Mouse (Mus musculus): ENCODE measurements around the gene Dmrt1.

The Dmrt1 gene

DNA sequence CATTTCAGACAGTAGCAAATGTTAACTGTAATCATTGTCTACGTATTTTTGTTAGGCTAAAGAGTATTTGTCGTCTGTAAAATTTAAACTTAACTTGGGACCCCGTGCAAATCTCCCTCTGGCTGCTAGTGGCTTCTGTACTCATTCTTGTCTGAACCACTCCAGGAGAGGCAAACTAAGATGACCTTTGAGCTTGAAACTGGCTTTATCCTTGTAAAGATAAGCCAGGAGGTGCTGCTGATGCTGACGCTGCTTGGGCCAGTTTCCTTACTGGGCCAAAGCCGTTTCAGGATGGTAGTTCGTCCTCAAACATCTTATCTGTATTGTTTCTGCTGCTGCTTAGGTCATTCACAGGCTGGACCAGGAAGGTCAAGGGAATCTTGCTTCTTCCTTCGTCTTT, 64.4 kb downstream of the Dmrt1 start:
- DNase-seq (ENCODE audit: low read depth, low spot score) = no peak

DNA sequence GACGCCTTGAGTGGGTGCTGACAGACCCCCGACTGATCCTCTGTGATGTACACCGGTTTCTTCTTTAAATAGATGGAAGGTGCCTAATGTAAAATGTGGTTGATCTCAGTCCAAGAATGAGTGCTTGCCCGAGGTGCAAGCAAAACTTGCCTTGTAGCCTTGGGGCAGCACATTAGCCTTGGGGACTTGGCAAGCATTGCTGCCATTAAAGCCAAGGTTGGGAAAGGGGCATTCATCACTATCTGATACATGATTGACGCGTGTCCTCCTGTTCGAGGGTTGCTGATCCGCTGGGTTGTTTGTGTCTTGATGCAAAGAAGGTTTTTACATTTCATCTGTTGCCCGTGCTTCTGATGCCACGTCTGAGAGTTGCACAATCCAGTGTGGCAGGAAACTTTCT, 69.0 kb downstream of the Dmrt1 start:
- no peak for DNase-seq (ENCODE audit: low read depth, low spot score)

- peak; percentile 65 for DNase-seq (ENCODE audit: low read depth, low spot score)
Observed at GRCm38 (mm10) chr19:25574981-25575814, 69.8 kb downstream of the Dmrt1 start.

GRCm38 (mm10) chr19:25578358-25578757, 72.9 kb downstream of the Dmrt1 start:
- DNase-seq (ENCODE audit: low read depth, low spot score) = no peak

DNA sequence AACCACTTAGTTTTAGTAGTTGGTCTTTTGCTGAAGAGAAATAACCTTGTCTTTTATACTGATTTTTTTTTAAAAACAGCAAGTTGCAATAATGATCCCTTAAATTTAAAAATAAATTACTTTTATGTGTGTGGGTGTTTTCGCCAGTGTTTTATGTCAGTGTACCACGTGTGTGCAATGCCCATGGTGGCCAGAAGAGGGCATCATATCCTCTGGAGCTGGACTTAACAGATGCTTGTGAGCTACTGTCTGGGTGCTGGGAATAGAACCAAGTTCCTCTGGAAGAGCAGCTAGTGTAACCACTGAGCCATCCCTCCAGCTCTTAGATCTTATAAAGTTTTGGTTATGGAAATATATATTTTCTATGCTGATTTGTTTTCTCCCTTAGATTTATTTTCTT, 74.0 kb downstream of the Dmrt1 start:
- no peak for DNase-seq (ENCODE audit: low read depth, low spot score)

DNA sequence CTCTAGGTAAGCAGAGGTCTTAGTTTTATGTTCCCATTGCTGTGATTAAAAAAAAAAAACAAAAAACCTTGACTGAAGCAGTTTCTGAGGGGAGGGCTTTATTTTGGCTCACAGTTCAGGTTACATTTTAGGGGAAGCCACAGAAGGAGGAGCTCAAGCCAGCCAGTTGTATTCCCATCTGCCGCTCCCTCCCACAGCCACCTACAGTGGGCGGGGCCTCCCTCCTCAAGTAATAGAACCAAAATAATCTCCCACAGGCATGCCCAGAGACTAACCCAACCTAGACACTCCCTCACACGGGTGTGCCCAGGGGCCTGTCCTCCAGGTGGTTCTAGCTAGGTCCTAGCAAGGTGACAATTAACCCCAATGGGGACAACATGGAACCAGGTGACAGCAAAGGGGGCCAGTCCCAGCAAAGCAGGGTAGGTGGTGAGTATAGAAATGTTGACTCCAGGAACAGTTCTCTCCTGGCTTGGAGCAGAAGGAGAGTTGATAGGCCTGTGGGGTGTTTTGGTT, 92.4 kb downstream of the Dmrt1 start:
- no peak for DNase-seq (ENCODE audit: low read depth, low spot score)

DNA sequence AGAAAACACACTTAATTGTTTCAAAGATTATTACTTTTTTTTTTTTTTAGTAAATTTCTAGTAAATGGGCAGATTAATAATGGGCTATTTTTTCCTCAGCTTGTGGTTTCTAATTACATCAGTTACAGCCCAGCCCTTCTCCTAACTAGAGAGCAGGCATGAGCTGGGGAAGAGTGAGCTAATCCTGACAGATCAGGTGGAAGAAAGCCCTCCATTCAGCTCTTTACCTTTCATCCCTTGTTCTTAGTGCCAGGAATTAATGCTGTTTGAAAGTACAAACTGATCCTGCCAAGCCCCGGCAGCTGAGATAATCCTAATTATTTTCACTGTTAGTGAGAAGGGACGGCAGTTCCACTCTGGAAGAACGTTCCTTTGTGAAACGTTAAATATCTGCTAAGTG, 93.2 kb downstream of the Dmrt1 start:
- no peak for DNase-seq (ENCODE audit: low read depth, low spot score)

DNA sequence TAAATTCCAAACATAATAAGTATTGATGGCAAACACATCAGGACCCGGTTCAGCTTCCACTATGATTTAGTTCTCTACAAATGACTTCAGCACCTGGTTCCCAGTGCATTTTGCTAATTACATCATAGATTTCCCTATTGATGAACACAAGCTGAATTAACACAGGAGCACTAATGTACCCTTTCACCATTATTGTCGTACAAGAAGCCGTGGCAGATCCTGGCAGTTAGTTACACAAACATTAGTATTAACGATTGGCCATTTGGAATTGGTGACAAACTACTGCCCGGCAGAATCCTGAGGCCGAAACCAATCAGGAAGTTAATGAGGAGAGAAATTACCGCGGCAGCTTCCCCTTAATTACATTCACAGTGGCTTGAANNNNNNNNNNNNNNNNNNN, 96.5 kb downstream of the Dmrt1 start:
- no peak for DNase-seq (ENCODE audit: low read depth, low spot score)

DNA sequence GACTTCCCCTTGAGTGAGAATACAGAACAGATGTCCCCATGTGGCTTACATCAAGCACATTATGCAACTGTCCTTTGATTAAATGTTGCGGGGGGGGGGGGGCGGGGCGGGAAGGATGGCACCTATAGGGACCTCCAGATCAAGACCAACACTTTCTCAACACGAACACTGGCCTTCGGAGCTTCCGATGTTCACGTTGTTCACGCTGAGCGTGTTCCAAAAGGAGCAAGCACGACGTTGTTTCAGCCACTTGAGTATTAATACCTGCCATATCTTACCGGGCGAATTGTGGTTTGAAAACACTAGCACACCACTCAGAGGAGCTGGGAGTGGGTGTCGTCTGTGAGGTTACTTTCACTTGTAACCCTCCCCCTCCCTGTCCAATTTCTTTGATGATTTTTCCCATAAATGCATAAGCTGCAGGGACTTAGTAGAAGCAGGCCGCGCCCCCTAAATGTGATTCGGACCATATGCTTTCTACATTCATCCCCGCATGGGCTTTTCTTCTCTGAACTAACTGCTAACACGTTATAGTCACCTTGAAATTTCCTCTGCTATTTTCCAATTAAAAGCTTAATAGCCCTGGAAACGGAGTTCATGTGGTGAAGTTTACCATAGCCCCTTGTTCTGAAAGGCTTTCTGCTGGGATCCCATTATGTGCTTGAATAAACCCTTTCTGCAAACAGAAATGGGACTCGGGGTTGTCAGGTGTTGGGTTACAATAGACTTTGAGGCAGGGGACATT, 102.2 kb downstream of the Dmrt1 start:
- no peak for DNase-seq (ENCODE audit: low read depth, low spot score)

DNA sequence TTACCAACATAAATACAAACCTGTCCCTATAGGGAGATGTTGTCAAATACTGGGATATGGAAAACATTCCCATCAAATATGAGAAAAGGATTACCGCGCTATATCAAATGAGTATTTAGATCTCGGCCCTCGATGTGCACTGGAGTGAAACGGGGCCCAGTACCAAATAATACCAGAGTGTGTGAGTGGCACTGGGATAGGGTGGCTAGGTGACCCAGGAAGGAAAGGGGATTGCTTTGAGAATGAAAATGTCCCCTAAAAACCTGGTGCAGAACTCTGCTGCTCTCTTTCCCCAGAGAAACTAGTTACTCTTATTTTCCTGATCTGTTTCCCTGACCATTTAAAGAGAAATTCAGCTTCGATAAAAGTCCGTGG, 102.8 kb downstream of the Dmrt1 start:
- DNase-seq (ENCODE audit: low read depth, low spot score) = no peak

- no peak for DNase-seq (ENCODE audit: low read depth, low spot score)
Observed at GRCm38 (mm10) chr19:25608961-25609850, 103.8 kb downstream of the Dmrt1 start.

DNA sequence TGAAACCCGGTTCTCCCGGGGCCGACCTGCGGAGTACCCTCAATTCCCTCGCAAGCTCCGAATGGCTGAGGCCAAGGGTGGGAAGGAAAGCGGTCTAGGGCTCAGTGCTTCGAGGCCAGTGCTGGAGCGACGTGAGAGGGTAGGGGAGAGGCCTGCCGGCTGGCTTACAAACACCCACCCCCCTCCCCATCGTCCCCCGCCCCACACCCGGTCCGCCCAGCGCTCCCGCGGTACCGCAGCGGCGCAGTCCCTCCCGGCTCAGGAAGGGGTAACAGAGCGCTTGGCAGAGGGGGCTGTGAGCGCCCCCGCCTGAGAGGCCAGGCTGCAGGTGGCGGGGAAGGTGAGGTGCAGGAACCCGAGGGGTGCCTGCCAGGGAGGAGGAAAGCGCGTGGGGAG, 104.6 kb downstream of the Dmrt1 start, which contains the start of gene Dmrt3:
Gene Dmrt3 (plus strand): TSS at position 287 of the 396 bp plus-strand sequence.
- DNase-seq (ENCODE audit: low read depth, low spot score) = no peak

DNA sequence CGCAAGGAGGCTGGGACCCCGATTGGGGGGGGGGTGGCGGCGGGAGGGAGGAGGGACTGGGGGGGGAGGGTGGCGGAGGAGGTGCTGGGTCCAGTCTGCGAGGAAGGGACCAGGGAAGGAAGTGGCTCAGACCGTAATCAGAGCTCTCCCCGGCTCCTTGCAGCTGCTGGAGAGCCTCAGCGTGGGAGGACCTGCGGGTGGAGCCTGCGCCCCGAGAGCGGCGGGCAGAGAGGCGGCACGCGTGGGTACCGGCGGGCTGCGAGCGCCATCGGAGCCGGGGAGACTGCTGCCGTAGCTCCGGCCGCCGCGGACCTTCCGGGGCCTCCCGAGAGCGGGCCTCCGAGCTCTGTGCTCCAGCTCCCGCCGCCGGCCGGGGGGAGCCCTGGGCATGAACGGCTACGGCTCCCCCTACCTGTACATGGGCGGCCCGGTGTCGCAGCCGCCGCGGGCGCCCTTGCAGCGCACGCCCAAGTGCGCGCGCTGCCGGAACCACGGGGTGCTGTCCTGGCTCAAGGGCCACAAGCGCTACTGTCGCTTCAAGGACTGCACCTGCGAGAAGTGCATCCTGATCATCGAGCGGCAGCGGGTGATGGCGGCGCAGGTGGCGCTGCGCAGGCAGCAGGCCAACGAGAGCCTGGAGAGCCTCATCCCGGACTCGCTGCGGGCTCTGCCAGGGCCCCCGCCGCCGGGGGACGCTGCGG, 105.1 kb downstream of the Dmrt1 start:
- no peak for DNase-seq (ENCODE audit: low read depth, low spot score)

GRCm38 (mm10) chr19:25611116-25611515, 105.7 kb downstream of the Dmrt1 start:
- DNase-seq (ENCODE audit: low read depth, low spot score) = no peak

DNA sequence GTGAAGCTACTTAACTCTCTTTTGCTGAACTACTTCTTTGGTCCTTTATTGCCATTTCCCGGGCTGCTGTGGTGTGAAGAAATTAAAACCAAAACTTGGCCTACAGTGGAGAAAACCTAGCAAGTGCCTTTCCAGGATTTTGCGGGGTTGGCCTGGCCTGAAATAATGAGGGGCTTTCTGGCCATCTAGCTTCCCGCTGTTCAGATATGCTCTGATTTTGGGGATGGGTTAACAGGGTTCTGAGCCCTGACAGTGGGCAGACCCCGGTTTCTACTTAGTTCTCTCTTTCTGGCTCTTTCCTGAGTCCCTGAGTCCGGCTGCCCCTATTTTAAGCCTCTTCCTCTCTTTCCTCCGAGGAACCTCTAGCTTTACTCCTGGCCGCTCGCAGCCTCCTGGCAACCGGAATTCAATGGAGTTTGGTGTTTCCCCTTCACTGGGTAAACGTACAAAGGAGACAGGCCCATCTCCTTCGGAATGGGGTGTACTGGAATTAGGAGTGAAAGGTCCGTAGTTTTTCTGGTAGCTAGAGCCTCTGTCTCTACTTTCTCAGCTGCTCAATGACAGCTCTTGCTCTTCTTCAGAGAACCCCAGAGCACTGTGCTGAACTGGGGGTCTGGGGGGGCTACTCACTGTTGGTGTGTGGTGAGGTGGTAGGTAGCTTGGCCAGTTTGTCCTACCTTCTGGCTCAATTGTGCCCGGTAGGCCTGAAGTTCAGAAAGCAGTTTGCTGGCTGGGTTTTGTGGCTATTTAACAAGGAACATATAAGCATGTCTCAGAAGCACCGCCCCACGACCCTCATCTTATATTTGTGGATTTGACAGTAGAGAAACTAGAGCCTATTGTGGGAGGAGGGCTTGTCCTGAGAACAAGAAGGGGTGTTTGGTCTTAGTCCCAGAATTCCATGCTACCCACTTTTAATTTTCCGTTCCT, 106.7 kb downstream of the Dmrt1 start:
- DNase-seq (ENCODE audit: low read depth, low spot score) = no peak

GRCm38 (mm10) chr19:25612806-25613295, 107.4 kb downstream of the Dmrt1 start:
- DNase-seq (ENCODE audit: low read depth, low spot score) = no peak

GRCm38 (mm10) chr19:25613476-25614300, 108.3 kb downstream of the Dmrt1 start:
- no peak for DNase-seq (ENCODE audit: low read depth, low spot score)

DNA sequence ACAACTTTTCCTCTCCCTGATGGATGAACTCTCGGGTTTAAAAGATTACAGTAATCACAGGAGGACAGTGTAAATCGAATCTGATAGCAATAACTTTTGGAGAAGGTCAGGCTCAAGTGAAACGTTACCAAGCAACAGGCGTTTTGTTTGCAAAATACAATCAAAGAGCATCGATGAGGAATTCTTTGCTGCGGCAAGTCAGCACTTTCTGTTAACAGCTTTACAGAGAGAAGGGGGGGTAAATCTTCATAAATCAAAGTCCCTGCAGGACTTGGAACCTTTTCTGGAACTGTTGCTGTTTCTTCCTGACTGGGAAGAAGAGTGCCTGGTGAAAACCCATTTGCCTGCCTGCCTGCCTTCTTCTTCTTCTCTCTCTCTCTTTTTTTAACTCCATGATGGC, 110.5 kb downstream of the Dmrt1 start:
- DNase-seq (ENCODE audit: low read depth, low spot score) = no peak
